Mouse (Mus musculus) adrenal gland, adult 2 months (tissue): Measurements from ENCODE around the gene Sptssb. TPM values are rescaled to one million over a fixed set of nuclear protein-coding genes. Genes with fewer than 3 reads are reported as not detected.

Experiments used
- DNase-seq: peaks from one replicate; pipeline ENCODE4 v3.0.0; 2021
- polyA plus RNA-seq: library from polyadenylated mRNA; depleted of rRNA; stranded (reverse); fragments of >200 nt; gene quantifications from 2 replicates; pipeline ENCODE4 v1.2.3, GENCODE M21; 2012
- total RNA-seq, 2 experiments: library from RNA; stranded (reverse); gene quantifications; 2 replicates each; pipeline ENCODE4 v1.2.3; 2021

The Sptssb gene
- total and polyA plus RNA-seq, 3 experiments, result not detected

DNA sequence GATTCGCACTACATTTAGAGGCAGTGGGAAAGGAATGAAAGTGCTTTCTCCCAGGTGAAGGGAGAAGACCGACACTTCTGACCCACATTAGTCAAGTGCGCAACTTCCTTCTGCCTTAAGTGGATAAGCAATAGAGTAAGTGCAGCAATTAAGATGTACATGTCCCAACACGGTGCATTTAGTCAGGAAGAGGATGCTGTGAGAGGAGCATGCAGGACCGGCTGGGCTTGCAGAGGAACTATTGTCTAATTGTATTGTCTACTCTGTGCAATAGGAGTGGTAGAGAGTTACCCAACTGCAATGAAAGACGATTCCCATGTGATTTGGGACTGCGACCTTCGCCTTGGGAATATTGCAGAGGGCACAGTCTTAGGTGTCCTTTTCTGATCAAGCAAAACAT lies 30.2 kb downstream of the Sptssb start:
- no peak for DNase-seq

DNA sequence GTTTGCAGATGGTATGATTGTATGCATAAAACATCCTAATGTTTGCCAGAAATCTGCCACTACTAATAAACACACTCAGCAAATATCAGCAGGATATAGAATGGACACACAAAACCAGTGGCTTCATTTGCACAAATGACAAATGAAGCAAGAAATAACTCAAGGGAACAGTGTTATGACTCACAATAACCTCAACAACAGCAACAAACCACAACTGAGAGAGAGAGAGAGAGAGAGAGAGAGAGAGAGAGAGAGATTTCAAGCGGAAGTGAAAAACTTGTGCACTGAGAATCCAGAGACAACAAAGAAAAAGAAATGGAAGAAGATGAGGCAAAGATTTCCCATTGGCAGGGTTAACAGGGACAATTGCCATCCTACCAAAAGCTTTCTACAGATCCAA lies 35.2 kb downstream of the Sptssb start:
- DNase-seq, result no peak

- no peak for DNase-seq
Observed at GRCm38 (mm10) chr3:69820614-69821013, 39.1 kb downstream of the Sptssb start.

DNA sequence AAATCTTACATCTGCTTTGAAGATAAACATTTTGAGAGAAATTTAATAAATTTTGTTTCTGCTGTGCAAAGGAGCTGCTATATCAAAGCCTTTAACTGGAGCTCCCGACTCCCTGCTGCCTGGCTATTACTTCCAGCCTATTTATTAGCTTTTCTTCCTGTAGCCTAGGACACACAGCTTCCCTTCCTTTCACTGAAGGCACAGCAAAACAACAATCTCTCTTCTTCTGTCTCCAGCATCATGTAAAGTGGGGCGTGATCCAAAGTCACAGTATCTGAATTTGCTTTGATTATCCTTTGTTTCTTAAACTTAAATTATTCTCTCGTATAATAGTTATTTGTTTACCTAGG lies 39.9 kb downstream of the Sptssb start:
- DNase-seq, result no peak

GRCm38 (mm10) chr3:69819146-69819850 lies 40.4 kb downstream of the Sptssb start:
- no peak for DNase-seq

DNA sequence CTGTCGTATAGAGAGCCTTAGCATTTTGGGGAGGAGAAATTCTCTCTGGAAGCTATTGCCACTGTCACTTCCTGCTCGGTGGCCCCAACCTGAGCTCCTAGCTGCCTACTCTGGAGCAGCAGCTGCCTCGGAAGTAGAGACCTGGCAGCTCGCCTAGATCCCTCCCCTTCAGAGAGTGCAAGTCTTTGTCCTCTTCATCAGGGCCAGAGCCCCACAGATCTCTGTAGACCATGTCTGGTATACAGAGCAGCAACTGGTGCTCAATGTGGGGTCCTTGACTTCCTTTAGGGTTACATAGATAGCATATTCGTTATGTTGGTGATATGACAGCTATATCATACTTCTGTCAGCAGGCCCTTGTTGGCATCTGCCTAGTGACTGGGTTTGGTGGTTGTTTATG lies 41.3 kb downstream of the Sptssb start:
- DNase-seq, result no peak

GRCm38 (mm10) chr3:69816547-69816946 lies 43.2 kb downstream of the Sptssb start:
- DNase-seq, result no peak

DNA sequence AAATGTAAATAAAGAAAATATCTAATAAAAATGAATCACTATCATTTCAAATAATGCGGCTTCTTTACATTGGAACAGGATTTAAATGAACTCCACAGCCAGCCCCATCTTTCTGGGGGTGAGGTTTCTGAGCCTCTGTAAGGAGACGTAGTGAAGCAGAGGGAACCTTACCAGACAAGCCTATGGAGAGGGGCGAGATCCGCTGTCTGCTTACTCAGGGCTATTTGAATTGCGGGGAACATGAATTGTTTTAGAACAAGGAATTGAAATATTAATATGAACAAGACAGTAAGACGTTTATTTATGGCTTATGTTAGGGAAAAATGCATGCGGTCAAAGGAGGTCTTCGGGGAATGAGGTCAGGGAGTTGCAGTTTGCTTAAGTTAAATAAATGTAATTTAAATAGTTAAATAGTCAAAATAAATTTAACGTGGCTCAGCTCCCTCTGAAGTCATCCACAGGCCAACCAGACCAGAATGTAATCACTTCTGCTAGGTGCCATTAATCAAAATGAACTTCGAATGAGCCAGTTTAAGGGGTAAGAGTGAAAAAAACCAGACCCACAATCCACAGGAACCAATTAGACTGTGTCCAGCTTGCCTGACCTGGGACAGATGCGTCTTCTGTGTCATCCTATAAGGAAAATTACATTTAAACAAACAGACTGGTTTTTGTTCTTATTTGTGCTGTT lies 46.6 kb downstream of the Sptssb start:
- DNase-seq, result no peak

GRCm38 (mm10) chr3:69812442-69812841 lies 47.3 kb downstream of the Sptssb start:
- no peak for DNase-seq

- no peak for DNase-seq
Observed at GRCm38 (mm10) chr3:69808479-69808878, 51.3 kb downstream of the Sptssb start.

DNA sequence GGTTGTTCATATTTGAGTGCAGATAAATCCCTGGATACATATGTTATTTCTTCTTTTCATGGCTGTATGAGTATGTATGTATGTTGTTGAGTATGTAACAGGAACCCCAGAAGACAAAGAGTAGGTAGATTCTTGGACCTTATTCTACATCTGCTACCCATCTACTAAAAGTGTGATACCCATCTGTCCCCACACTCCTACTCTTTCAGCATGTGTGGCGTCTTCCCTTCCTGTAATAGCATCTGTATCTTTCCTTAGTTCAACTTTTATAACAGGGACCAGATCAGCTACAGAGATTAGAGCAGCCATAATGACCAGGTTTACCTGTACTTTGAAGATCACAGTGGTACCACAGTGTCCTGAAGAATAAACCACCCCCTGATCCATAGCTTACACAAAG lies 56.6 kb downstream of the Sptssb start:
- DNase-seq, result no peak

DNA sequence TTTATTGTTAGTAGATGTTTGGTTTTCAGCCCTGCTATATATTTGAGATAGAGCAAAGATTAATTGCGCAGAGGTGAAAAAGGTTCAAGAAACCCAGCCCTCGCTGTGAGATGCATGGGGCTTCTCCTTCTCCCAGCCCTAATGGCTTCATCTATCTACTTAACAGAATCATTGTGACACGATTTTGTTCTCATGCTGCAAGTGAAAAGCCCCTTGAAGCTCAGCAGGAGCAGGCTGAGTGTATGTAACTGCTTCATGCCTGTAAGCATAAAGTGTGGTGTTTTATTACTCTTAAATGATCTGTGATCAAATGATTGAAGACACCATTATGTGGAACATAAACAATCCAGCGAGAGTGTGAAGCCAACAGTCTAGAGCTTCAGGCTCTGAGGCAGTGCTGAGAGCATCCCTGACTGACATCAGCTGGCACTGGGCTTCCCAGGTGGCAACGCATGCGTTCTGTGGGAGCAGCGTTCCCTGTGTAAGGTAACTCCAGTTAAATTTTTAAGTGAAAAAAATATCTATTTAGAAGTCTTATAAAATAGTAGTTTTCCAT lies 58.8 kb downstream of the Sptssb start:
- DNase-seq, result no peak

DNA sequence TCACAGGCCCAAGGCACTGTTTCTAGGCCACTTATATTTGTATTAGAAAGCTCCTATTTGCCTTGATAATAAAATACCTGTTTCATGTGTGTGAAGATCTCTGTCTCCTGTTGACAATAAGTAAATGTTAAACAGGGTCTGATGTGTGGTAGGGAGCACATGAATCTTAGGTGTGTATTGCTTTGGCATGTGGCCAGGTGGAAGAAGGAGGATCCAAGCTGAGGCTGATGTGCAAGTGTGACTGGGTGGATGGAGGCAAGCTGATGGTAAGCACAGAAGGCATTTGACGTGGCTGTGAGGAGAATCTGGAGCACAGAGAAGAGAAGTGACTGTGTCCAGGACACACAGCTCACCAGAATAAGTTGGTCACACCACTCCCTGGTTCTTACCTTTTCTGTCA lies 60.6 kb downstream of the Sptssb start:
- DNase-seq, result no peak

- no peak for DNase-seq
Observed at GRCm38 (mm10) chr3:69797969-69798368, 61.8 kb downstream of the Sptssb start.

GRCm38 (mm10) chr3:69797533-69797932 lies 62.2 kb downstream of the Sptssb start:
- no peak for DNase-seq

- DNase-seq, result no peak
Observed at GRCm38 (mm10) chr3:69792823-69793417, 66.8 kb downstream of the Sptssb start.

- DNase-seq, result no peak
Observed at GRCm38 (mm10) chr3:69779246-69779796, 80.4 kb downstream of the Sptssb start.

GRCm38 (mm10) chr3:69773356-69773755 lies 86.4 kb downstream of the Sptssb start:
- DNase-seq, result peak; percentile 19
